Mouse (Mus musculus) liver, postnatal 0 days (tissue): ENCODE measurements around the gene Myh7b.

Source experiments
- CTCF ChIP-seq: sonication (generic); IDR thresholded peaks from 2 replicates; pipeline ENCODE4 v1.5.1; 2016; ENCODE audit warnings: antibody characterized with exemption, low read depth
- EP300 ChIP-seq: IDR thresholded peaks from 2 replicates; pipeline ENCODE4 v1.6.1; 2016; ENCODE audit warnings: antibody characterized with exemption, low read depth, mild to moderate bottlenecking

DNA sequence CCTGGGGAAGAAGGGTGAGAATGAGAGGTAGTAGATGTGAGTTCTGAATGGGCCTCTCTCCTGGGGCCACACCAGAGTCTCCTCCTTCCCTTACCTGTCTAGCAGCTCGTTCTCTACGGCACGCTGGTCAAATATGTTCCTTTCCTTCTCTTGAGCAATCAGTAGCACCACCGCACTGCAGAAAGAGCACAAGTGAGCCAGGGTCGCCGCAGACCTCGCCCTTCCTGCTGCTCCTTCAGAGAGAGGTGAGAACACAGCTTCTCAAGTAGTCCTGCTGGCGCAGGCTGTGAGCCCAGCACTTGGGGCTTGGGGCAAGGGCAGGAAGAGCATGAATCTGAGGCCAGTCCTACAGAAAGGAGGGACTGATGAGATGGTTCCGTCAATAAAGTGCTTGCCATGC, 38.0 kb upstream of the Myh7b start:
- TF ChIP-seq CTCF (no peak), EP300 (no peak)
